Mouse (Mus musculus): ENCODE results near the gene Sorcs2. TPM values are rescaled to one million over a fixed set of nuclear protein-coding genes. Genes with fewer than 3 reads are reported as not detected.

Gene Sorcs2
- polyA plus RNA-seq, 1 experiment from 2014 or later = 14.8 TPM

- no peaks in the 10 kb centered on the region for H3K36me3 ChIP-seq
- no peak overlapping the region for H3K4me2 ChIP-seq
- peaks cover 35% of the 10 kb centered on the region for H3K4me1 ChIP-seq
- 0 out of 2 replicates have a peak overlapping the region, but pooled peaks have one; percentile 4 for H3K27ac ChIP-seq
- H3K27me3 ChIP-seq = no peaks in the 10 kb centered on the region
- no peak overlapping the region for H3K4me3 ChIP-seq
- WGBS = 50% methylated on average over 8 of the region's 8 CpGs
- ATAC-seq (ENCODE audit: insufficient number of reproducible peaks, insufficient read depth, low FRiP score, low TSS enrichment, low read depth) = no peak
- H3K9ac ChIP-seq = no peak overlapping the region
- H3K9me3 ChIP-seq = no peaks in the 10 kb centered on the region
These were observed 76.4 kb downstream of the Sorcs2 start for GRCm38 (mm10) chr5:36321581-36321980.

GRCm38 (mm10) chr5:36320667-36321066 is 77.3 kb downstream of the Sorcs2 start:
- Histone ChIP-seq H3K27ac (no peak overlapping the region), H3K4me2 (no peak overlapping the region), H3K4me1 (peaks cover 35% of the 10 kb centered on the region), H3K36me3 (no peaks in the 10 kb centered on the region), H3K9me3 (no peaks in the 10 kb centered on the region), H3K4me3 (no peak overlapping the region), H3K27me3 (no peaks in the 10 kb centered on the region), H3K9ac (no peak overlapping the region)
- no peak for ATAC-seq (ENCODE audit: insufficient number of reproducible peaks, insufficient read depth, low FRiP score, low TSS enrichment, low read depth)
- 76% methylated on average over 8 of the region's 8 CpGs for WGBS

GRCm38 (mm10) chr5:36317641-36318368 is 80.1 kb downstream of the Sorcs2 start:
- Histone ChIP-seq H3K9me3 (no peaks in the 10 kb centered on the region), H3K27me3 (no peaks in the 10 kb centered on the region), H3K27ac (no peak overlapping the region), H3K4me1 (peaks cover 38% of the 10 kb centered on the region), H3K36me3 (no peaks in the 10 kb centered on the region), H3K4me2 (no peak overlapping the region), H3K4me3 (no peak overlapping the region), H3K9ac (no peak overlapping the region)
- no peak for ATAC-seq (ENCODE audit: insufficient number of reproducible peaks, insufficient read depth, low FRiP score, low TSS enrichment, low read depth)
- WGBS = 57% methylated on average over 6 of the region's 6 CpGs

- WGBS = 82% methylated on average over 9 of the region's 9 CpGs
- H3K9me3 ChIP-seq = no peaks in the 10 kb centered on the region
- ATAC-seq (ENCODE audit: insufficient number of reproducible peaks, insufficient read depth, low FRiP score, low TSS enrichment, low read depth) = no peak
- no peaks in the 10 kb centered on the region for H3K27me3 ChIP-seq
- H3K27ac ChIP-seq = no peak overlapping the region
- no peak overlapping the region for H3K4me3 ChIP-seq
- no peaks in the 10 kb centered on the region for H3K36me3 ChIP-seq
- H3K9ac ChIP-seq = no peak overlapping the region
- H3K4me2 ChIP-seq = no peak overlapping the region
- peaks cover 23% of the 10 kb centered on the region for H3K4me1 ChIP-seq
These were observed 82.8 kb downstream of the Sorcs2 start for GRCm38 (mm10) chr5:36315106-36315505.

- Histone ChIP-seq H3K27ac (peak overlapping the region; percentile 51), H3K4me1 (peaks cover 23% of the 10 kb centered on the region), H3K27me3 (no peaks in the 10 kb centered on the region), H3K9me3 (no peaks in the 10 kb centered on the region), H3K4me2 (peak overlapping the region; percentile 38), H3K4me3 (no peak overlapping the region), H3K9ac (peak overlapping the region; percentile 40; the same call in 1 of the 2 replicates), H3K36me3 (no peaks in the 10 kb centered on the region)
- ATAC-seq (ENCODE audit: insufficient number of reproducible peaks, insufficient read depth, low FRiP score, low TSS enrichment, low read depth) = peak; percentile 54; the same call in 1 of the 2 replicates
- WGBS = 17% methylated on average over 16 of the region's 16 CpGs
These were observed 84.4 kb downstream of the Sorcs2 start for GRCm38 (mm10) chr5:36313353-36314079.

GRCm38 (mm10) chr5:36312926-36313325 is 85.0 kb downstream of the Sorcs2 start:
- Histone ChIP-seq H3K36me3 (no peaks in the 10 kb centered on the region), H3K27me3 (no peaks in the 10 kb centered on the region), H3K9me3 (no peaks in the 10 kb centered on the region), H3K4me1 (peaks cover 23% of the 10 kb centered on the region), H3K4me2 (no peak overlapping the region), H3K4me3 (no peak overlapping the region), H3K27ac (peak overlapping the region; percentile 51; the same call in 1 of the 2 replicates), H3K9ac (no peak overlapping the region)
- 52% methylated on average over 6 of the region's 6 CpGs for WGBS
- ATAC-seq (ENCODE audit: insufficient number of reproducible peaks, insufficient read depth, low FRiP score, low TSS enrichment, low read depth) = no peak

- no peaks in the 10 kb centered on the region for H3K9me3 ChIP-seq
- WGBS = 67% methylated on average over 7 of the region's 7 CpGs
- no peaks in the 10 kb centered on the region for H3K36me3 ChIP-seq
- no peak overlapping the region for H3K4me3 ChIP-seq
- no peak overlapping the region for H3K27ac ChIP-seq
- ATAC-seq (ENCODE audit: insufficient number of reproducible peaks, insufficient read depth, low FRiP score, low TSS enrichment, low read depth) = no peak
- H3K27me3 ChIP-seq = 0 out of 2 replicates have a peak, but pooled peaks cover 2% of the 10 kb centered on the region
- no peak overlapping the region for H3K9ac ChIP-seq
- H3K4me1 ChIP-seq = 0 out of 2 replicates have a peak, but pooled peaks cover 3% of the 10 kb centered on the region
- H3K4me2 ChIP-seq = no peak overlapping the region
These were observed 93.5 kb downstream of the Sorcs2 start for GRCm38 (mm10) chr5:36304299-36304980.

GRCm38 (mm10) chr5:36301166-36301565 is 96.8 kb downstream of the Sorcs2 start:
- Histone ChIP-seq H3K4me1 (no peaks in the 10 kb centered on the region), H3K4me2 (no peak overlapping the region), H3K4me3 (no peak overlapping the region), H3K9me3 (no peaks in the 10 kb centered on the region), H3K36me3 (no peaks in the 10 kb centered on the region), H3K27me3 (no peaks in the 10 kb centered on the region), H3K27ac (no peak overlapping the region), H3K9ac (0 out of 2 replicates have a peak overlapping the region, but pooled peaks have one; percentile 27)
- WGBS = 56% methylated on average over 4 of the region's 4 CpGs
- no peak for ATAC-seq (ENCODE audit: insufficient number of reproducible peaks, insufficient read depth, low FRiP score, low TSS enrichment, low read depth)

GRCm38 (mm10) chr5:36298049-36298448 is 99.9 kb downstream of the Sorcs2 start:
- no peak for ATAC-seq (ENCODE audit: insufficient number of reproducible peaks, insufficient read depth, low FRiP score, low TSS enrichment, low read depth)
- Histone ChIP-seq H3K4me1 (peaks cover 11% of the 10 kb centered on the region), H3K9ac (no peak overlapping the region), H3K27me3 (no peaks in the 10 kb centered on the region), H3K4me3 (no peak overlapping the region), H3K9me3 (no peaks in the 10 kb centered on the region), H3K4me2 (no peak overlapping the region), H3K27ac (no peak overlapping the region), H3K36me3 (no peaks in the 10 kb centered on the region)
- WGBS = 78% methylated on average over 4 of the region's 4 CpGs

- Histone ChIP-seq H3K9me3 (no peaks in the 10 kb centered on the region), H3K4me2 (no peak overlapping the region), H3K27me3 (no peaks in the 10 kb centered on the region), H3K27ac (no peak overlapping the region), H3K4me1 (peaks cover 19% of the 10 kb centered on the region), H3K36me3 (no peaks in the 10 kb centered on the region), H3K9ac (no peak overlapping the region), H3K4me3 (no peak overlapping the region)
- 71% methylated on average over 4 of the region's 4 CpGs for WGBS
- no peak for ATAC-seq (ENCODE audit: insufficient number of reproducible peaks, insufficient read depth, low FRiP score, low TSS enrichment, low read depth)
These were observed 100.7 kb downstream of the Sorcs2 start for GRCm38 (mm10) chr5:36297246-36297645.

GRCm38 (mm10) chr5:36293109-36293900 is 104.6 kb downstream of the Sorcs2 start:
- Histone ChIP-seq H3K4me1 (peaks cover 19% of the 10 kb centered on the region), H3K4me3 (no peak overlapping the region), H3K27ac (0 out of 2 replicates have a peak overlapping the region, but pooled peaks have one; percentile 16), H3K9me3 (no peaks in the 10 kb centered on the region), H3K4me2 (no peak overlapping the region), H3K27me3 (no peaks in the 10 kb centered on the region), H3K9ac (0 out of 2 replicates have a peak overlapping the region, but pooled peaks have one; percentile 21), H3K36me3 (no peaks in the 10 kb centered on the region)
- 35% methylated on average over 11 of the region's 11 CpGs for WGBS
- no peak for ATAC-seq (ENCODE audit: insufficient number of reproducible peaks, insufficient read depth, low FRiP score, low TSS enrichment, low read depth)

Data from embryonic facial prominence, embryonic 13.5 days (tissue).